Mouse (Mus musculus): Measurements from ENCODE around the gene Islr2. TPM values are rescaled to one million over a fixed set of nuclear protein-coding genes. Genes with fewer than 3 reads are reported as not detected.

The Islr2 gene
- polyA plus RNA-seq, 1 experiment from 2014 or later, result 0.13 TPM

- H3K4me1 ChIP-seq (replicated peaks; ENCODE audit: insufficient read depth, low read length), result no peaks in the 10 kb centered on the region
- no peak overlapping the region for H3K4me2 ChIP-seq (ENCODE audit: low read length)
- no peak for ATAC-seq (replicated peaks; ENCODE audit: low FRiP score, low read depth)
- 74% methylated on average over 4 of the region's 4 CpGs for WGBS
- no peaks in the 10 kb centered on the region for H3K27me3 ChIP-seq (ENCODE audit: insufficient read depth, low read length)
- no peaks in the 10 kb centered on the region for H3K36me3 ChIP-seq (ENCODE audit: insufficient read depth, low read length)
- DNase-seq (ENCODE audit: low spot score), result peak; percentile 58
- H3K4me3 ChIP-seq (replicated peaks; ENCODE audit: low read depth, low read length), result no peak overlapping the region
- no peak overlapping the region for H3K27ac ChIP-seq
- TF ChIP-seq CTCF (IDR thresholded peaks at IDR 0.05; ENCODE audit: low read depth), result peak; percentile 62
- H3K9ac ChIP-seq (ENCODE audit: low read depth, low read length), result no peak overlapping the region
- no peaks in the 10 kb centered on the region for H3K9me3 ChIP-seq (replicated peaks; ENCODE audit: low read length)
These were observed 53.3 kb downstream of the Islr2 start for GRCm38 (mm10) chr9:58150733-58151361.

GRCm38 (mm10) chr9:58148806-58149205 lies 55.3 kb downstream of the Islr2 start:
- DNase-seq (ENCODE audit: low spot score) (no peak), ATAC-seq (replicated peaks; ENCODE audit: low FRiP score, low read depth) (no peak)
- H3K4me3 ChIP-seq (replicated peaks; ENCODE audit: low read depth, low read length), result no peak overlapping the region
- peaks cover 9% of the 10 kb centered on the region; the same call in 1 of the 2 replicates for H3K4me1 ChIP-seq (replicated peaks; ENCODE audit: insufficient read depth, low read length)
- H3K4me2 ChIP-seq (ENCODE audit: low read length), result no peak overlapping the region
- WGBS, result 46% methylated on average over 2 of the region's 2 CpGs
- no peaks in the 10 kb centered on the region for H3K27me3 ChIP-seq (ENCODE audit: insufficient read depth, low read length)
- no peak for TF ChIP-seq CTCF (IDR thresholded peaks at IDR 0.05; ENCODE audit: low read depth)
- H3K9me3 ChIP-seq (replicated peaks; ENCODE audit: low read length), result no peaks in the 10 kb centered on the region
- no peaks in the 10 kb centered on the region for H3K36me3 ChIP-seq (ENCODE audit: insufficient read depth, low read length)
- H3K9ac ChIP-seq (ENCODE audit: low read depth, low read length), result no peak overlapping the region
- no peak overlapping the region for H3K27ac ChIP-seq

Small RNAs within 50 kb of the gene (microRNA-seq; reads per million reads assigned to microRNA genes)
- not detected for gene Mir6385

Other genes with a start within 250 kb of the Islr2 start
- 0.31 and 0.64 TPM in 2 replicates for gene Cyp11a1, start 197.9 kb downstream of the Islr2 start, polyA plus RNA-seq (2015; fragmentation: Nextera tagmentation; extraction: Ambion mirVana)
- gene Stra6, start 140.5 kb downstream of the Islr2 start, polyA plus RNA-seq (2015; fragmentation: Nextera tagmentation; extraction: Ambion mirVana), result 12.2 and 13.2 TPM in 2 replicates
- 0.09 and 0.13 TPM in 2 replicates for gene Ccdc33, start 85.5 kb downstream of the Islr2 start, polyA plus RNA-seq (2015; fragmentation: Nextera tagmentation; extraction: Ambion mirVana)
- 54.0 and 60.4 TPM in 2 replicates for gene Islr, start within 50 bp of the Islr2 start, polyA plus RNA-seq (2015; fragmentation: Nextera tagmentation; extraction: Ambion mirVana)
- 14.3 and 15.2 TPM in 2 replicates for gene Pml, start 45.5 kb upstream of the Islr2 start, polyA plus RNA-seq (2015; fragmentation: Nextera tagmentation; extraction: Ambion mirVana)
- gene Stoml1, start 48.8 kb upstream of the Islr2 start, polyA plus RNA-seq (2015; fragmentation: Nextera tagmentation; extraction: Ambion mirVana), result 36.6 and 37.6 TPM in 2 replicates
- 60.9 and 62.2 TPM in 2 replicates for gene Loxl1, start 108.9 kb upstream of the Islr2 start, polyA plus RNA-seq (2015; fragmentation: Nextera tagmentation; extraction: Ambion mirVana)
- not detected in 2 replicates for gene Tbc1d21, start 166.1 kb upstream of the Islr2 start, polyA plus RNA-seq (2015; fragmentation: Nextera tagmentation; extraction: Ambion mirVana)